Mouse (Mus musculus) liver, adult 2 months (tissue): Measurements from ENCODE around the gene Dst. TPM values are rescaled to one million over a fixed set of nuclear protein-coding genes. Genes with fewer than 3 reads are reported as not detected.
A peak's percentile ranks its signal among the peaks of the same experiment; 100 is the strongest.

Experiments used
- DNase-seq: peaks from one replicate; pipeline ENCODE4 v3.0.0-alpha.2; 2011; ENCODE audit warnings: low read depth, low spot score; ENCODE audit errors: extremely low read depth
- H3K27ac ChIP-seq: fragments of 200-500 bp; replicated peaks from 2 replicates; pipeline ENCODE4 v1.5.1; 2012; ENCODE audit warnings: low read depth, mild to moderate bottlenecking, control low read depth, inconsistent platforms, low read length; ENCODE audit not compliant: insufficient read depth
- H3K27me3 ChIP-seq: fragments of 200-500 bp; 2 replicates; pipeline ENCODE4 v1.6.1; 2012; ENCODE audit warnings: mild to moderate bottlenecking, moderate library complexity, low read length, inconsistent platforms; ENCODE audit not compliant: control insufficient read depth, insufficient read depth
- H3K36me3 ChIP-seq: fragments of 200-500 bp; 2 replicates; pipeline ENCODE4 v1.6.1; 2012; ENCODE audit warnings: low read length, inconsistent platforms; ENCODE audit not compliant: control insufficient read depth, insufficient read depth
- H3K4me1 ChIP-seq: fragments of 200-500 bp; 2 replicates; pipeline ENCODE4 v1.6.1; 2011; ENCODE audit warnings: low read length; ENCODE audit not compliant: control insufficient read depth, insufficient read depth
- H3K4me3 ChIP-seq: fragments of 200-500 bp; 2 replicates; pipeline ENCODE4 v1.5.1; 2011; ENCODE audit warnings: low read depth, mild to moderate bottlenecking, control low read depth, low read length, moderate library complexity; ENCODE audit not compliant: insufficient read depth
- H3K79me2 ChIP-seq: fragments of 200-500 bp; 2 replicates; pipeline ENCODE4 v1.6.1; 2012; ENCODE audit warnings: inconsistent platforms, mild to moderate bottlenecking, low read length, moderate library complexity; ENCODE audit not compliant: control insufficient read depth, insufficient read depth
- H3K9ac ChIP-seq: fragments of 200-500 bp; 2 replicates; pipeline ENCODE4 v1.6.1; 2012; ENCODE audit warnings: low read depth, mild to moderate bottlenecking, control low read depth, inconsistent platforms, low read length
- CTCF ChIP-seq: fragments of 200-500 bp; IDR thresholded peaks from 2 replicates; pipeline ENCODE4 v1.5.1; 2011; ENCODE audit warnings: low read depth, low read length, control low read depth
- POLR2A ChIP-seq: fragments of 200-500 bp; IDR thresholded peaks from 2 replicates; pipeline ENCODE4 v1.6.1; 2011; ENCODE audit warnings: low read length, control low read depth; ENCODE audit not compliant: insufficient read depth; ENCODE audit errors: extremely low read depth
- WGBS: fragments of 180-500 bp; shearing (Covaris S2); methylation state at CpG from one replicate; pipeline ENCODE4 v1.1.7; 2018; 5-methylcytosine and 5-hydroxymethylcytosine counted together
- polyA plus RNA-seq: library from polyadenylated mRNA; depleted of rRNA; stranded (reverse); fragments of >200 nt; gene quantifications from 2 replicates; pipeline ENCODE4 v1.2.3, GENCODE M21; 2012
- total RNA-seq: library from RNA; depleted of rRNA; stranded (reverse); fragments of >200 nt; gene quantifications from 2 replicates; pipeline ENCODE4 v1.2.3, GENCODE M21; 2014

Dst gene
- total and polyA plus RNA-seq, 2 experiments = 10.5 to 53.6 TPM

GRCm38 (mm10) chr1:34021574-34021973, 113.5 kb downstream of the Dst start:
- no peak for DNase-seq
- Histone ChIP-seq H3K27me3 (no peaks in the 10 kb centered on the region), H3K79me2 (no peaks in the 10 kb centered on the region), H3K9ac (no peak overlapping the region), H3K27ac (no peak overlapping the region), H3K4me1 (no peaks in the 10 kb centered on the region), H3K4me3 (no peak overlapping the region), H3K36me3 (no peaks in the 10 kb centered on the region)
- TF ChIP-seq POLR2A = no peak
- no peak for TF ChIP-seq CTCF
- WGBS = 78% methylated on average over 2 of the region's 2 CpGs

GRCm38 (mm10) chr1:34023154-34023553, 115.1 kb downstream of the Dst start:
- Histone ChIP-seq H3K27me3 (no peaks in the 10 kb centered on the region), H3K27ac (no peak overlapping the region), H3K4me3 (no peak overlapping the region), H3K36me3 (no peaks in the 10 kb centered on the region), H3K79me2 (no peaks in the 10 kb centered on the region), H3K4me1 (no peaks in the 10 kb centered on the region), H3K9ac (no peak overlapping the region)
- TF ChIP-seq CTCF (no peak), POLR2A (no peak)
- DNase-seq = no peak
- 86% methylated on average over 9 of the region's 9 CpGs for WGBS

- TF ChIP-seq POLR2A (no peak), CTCF (no peak)
- Histone ChIP-seq H3K4me3 (no peak overlapping the region), H3K27ac (no peak overlapping the region), H3K4me1 (no peaks in the 10 kb centered on the region), H3K27me3 (no peaks in the 10 kb centered on the region), H3K79me2 (no peaks in the 10 kb centered on the region), H3K9ac (no peak overlapping the region), H3K36me3 (no peaks in the 10 kb centered on the region)
- whole genome bisulfite sequencing = 90% methylated on average over 6 of the region's 6 CpGs
- DNase-seq = no peak
Measured at GRCm38 (mm10) chr1:34025879-34026278, 117.9 kb downstream of the Dst start.

GRCm38 (mm10) chr1:34028722-34029121, 120.7 kb downstream of the Dst start:
- no peak for TF ChIP-seq CTCF
- TF ChIP-seq POLR2A = no peak
- no peaks in the 10 kb centered on the region for H3K79me2 ChIP-seq

GRCm38 (mm10) chr1:34030330-34031021, 122.5 kb downstream of the Dst start:
- Histone ChIP-seq H3K27ac (no peak overlapping the region), H3K36me3 (no peaks in the 10 kb centered on the region), H3K27me3 (no peaks in the 10 kb centered on the region), H3K79me2 (no peaks in the 10 kb centered on the region), H3K4me3 (no peak overlapping the region), H3K9ac (no peak overlapping the region), H3K4me1 (no peaks in the 10 kb centered on the region)
- TF ChIP-seq CTCF = no peak
- no peak for TF ChIP-seq POLR2A
- no peak for DNase-seq
- 70% methylated on average over 17 of the region's 17 CpGs for WGBS

More at GRCm38 (mm10) chr1:34028722-34029121, 120.7 kb downstream of the Dst start:
- Histone ChIP-seq H3K27ac (no peak overlapping the region), H3K9ac (no peak overlapping the region), H3K36me3 (no peaks in the 10 kb centered on the region), H3K4me3 (no peak overlapping the region), H3K4me1 (no peaks in the 10 kb centered on the region), H3K27me3 (no peaks in the 10 kb centered on the region)
- WGBS = 75% methylated on average over 5 of the region's 5 CpGs
- peak; percentile 8 for DNase-seq

GRCm38 (mm10) chr1:34033052-34033451, 125.0 kb downstream of the Dst start:
- TF ChIP-seq CTCF = no peak
- TF ChIP-seq POLR2A = no peak
- no peaks in the 10 kb centered on the region for H3K36me3 ChIP-seq
- no peak overlapping the region for H3K27ac ChIP-seq
- WGBS = 93% methylated on average over 5 of the region's 5 CpGs
- no peaks in the 10 kb centered on the region for H3K27me3 ChIP-seq
- no peak for DNase-seq
- H3K9ac ChIP-seq = no peak overlapping the region
- no peaks in the 10 kb centered on the region for H3K79me2 ChIP-seq
- no peaks in the 10 kb centered on the region for H3K4me1 ChIP-seq
- no peak overlapping the region for H3K4me3 ChIP-seq
